Mouse (Mus musculus) megakaryocyte, embryonic 14.5 days (primary cell): ENCODE data around the gene Kdm6b. TPM values are rescaled to one million over a fixed set of nuclear protein-coding genes. Genes with fewer than 3 reads are reported as not detected.

Source experiments
- H3K27me3 ChIP-seq: replicated peaks from 2 replicates; pipeline ENCODE3; 2012; ENCODE audit warnings: inconsistent platforms
- H3K36me3 ChIP-seq: replicated peaks from 2 replicates; pipeline ENCODE3; 2012; ENCODE audit warnings: low read length, inconsistent platforms, mixed read lengths
- H3K4me1 ChIP-seq: 2 replicates; pipeline ENCODE4 v1.6.1; 2012; ENCODE audit warnings: inconsistent platforms
- H3K4me3 ChIP-seq: replicated peaks from 2 replicates; pipeline ENCODE3; 2012; ENCODE audit warnings: moderate library complexity, mild to moderate bottlenecking, inconsistent platforms
- H3K9me3 ChIP-seq: 2 replicates; pipeline ENCODE4 v1.6.1; 2012; ENCODE audit warnings: inconsistent platforms
- FLI1 ChIP-seq: IDR thresholded peaks from 2 replicates; pipeline ENCODE4 v1.6.1; 2012; ENCODE audit warnings: low read length, inconsistent platforms, mixed read lengths
- GATA1 ChIP-seq: IDR thresholded peaks from 3 replicates; pipeline ENCODE4 v1.6.1; 2012; ENCODE audit warnings: mixed read lengths, low read length, inconsistent platforms, borderline replicate concordance
- polyA plus RNA-seq: library from polyadenylated mRNA; stranded (reverse); fragments of >175 nt; gene quantifications from 2 replicates; pipeline ENCODE4 v1.2.3, GENCODE M21; 2012; ENCODE audit warnings: low replicate concordance; ENCODE audit not compliant: insufficient read depth

The Kdm6b gene
- polyA plus RNA-seq, 1 experiment, result 44.5 TPM

DNA sequence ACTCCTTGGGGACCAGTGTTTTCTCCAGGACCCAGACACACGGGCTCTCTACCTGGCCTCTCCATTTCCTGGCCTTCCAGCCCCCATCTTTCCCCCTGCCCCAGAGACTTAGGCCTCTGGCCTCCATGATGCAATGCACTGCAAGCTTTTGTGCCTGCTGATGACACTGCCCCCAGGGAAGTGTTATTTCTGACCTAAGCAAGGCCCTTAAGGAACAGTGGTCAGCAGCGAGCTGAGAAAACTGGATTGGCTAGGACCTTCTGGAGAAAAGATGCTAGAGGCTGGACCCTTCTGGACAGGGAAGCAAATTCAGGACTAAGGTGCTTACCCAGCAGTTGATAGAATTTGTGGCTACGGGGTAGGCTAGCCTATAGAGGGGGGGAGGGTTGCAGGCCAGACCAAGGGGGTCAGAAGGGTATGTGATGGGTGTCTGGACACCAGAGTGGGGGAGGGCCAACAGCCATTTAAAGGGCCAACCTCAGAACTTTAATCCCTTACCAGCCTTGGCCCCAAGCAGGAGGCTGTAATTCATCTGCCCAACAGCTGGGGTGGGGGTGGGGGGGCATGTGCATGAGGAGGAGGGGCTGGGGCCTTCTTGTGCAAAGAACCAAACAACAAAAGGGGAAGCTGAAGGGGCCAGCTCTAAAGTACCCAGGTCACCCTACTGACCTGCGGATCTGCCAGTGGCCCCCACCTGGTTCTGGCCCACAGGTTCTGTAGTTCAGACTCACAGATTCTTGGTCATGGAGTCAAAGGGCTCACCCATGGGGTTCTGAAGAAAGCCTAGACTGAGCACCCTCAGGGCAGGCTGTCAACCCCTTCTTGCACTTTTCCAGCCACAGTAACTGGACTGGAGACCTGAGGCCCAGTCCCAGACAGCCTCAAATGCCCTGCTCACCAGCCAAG lies 1.2 kb upstream of the Kdm6b start:
- Histone ChIP-seq H3K9me3 (no peaks in the 10 kb centered on the region), H3K4me3 (peak overlapping the region; percentile 95), H3K27me3 (no peaks in the 10 kb centered on the region), H3K36me3 (peaks cover 24% of the 10 kb centered on the region), H3K4me1 (peaks cover 75% of the 10 kb centered on the region)
- no peak for TF ChIP-seq GATA1
- no peak for TF ChIP-seq FLI1

DNA sequence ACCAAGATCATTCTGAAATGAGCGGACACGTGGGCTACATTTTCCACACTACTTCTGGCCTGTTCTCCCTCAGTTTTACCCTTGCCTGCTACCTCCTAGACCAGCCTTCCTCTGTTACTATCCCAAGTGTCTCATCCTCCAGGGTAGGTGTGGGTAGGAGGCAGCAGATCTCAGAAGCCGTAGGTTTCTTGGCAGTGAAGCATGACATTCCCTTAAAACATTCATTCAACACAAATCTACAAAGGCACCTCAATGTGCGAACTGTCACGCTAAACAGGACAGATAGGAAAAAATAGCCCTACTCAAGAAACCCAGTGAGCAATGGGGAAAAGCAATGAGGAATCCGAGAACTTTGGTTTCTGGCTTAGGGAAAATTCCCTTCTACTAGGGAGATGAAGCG lies 927 bp downstream of the Kdm6b start:
- Histone ChIP-seq H3K9me3 (no peaks in the 10 kb centered on the region), H3K4me3 (peak overlapping the region; percentile 71), H3K4me1 (peaks cover 75% of the 10 kb centered on the region), H3K36me3 (peaks cover 33% of the 10 kb centered on the region), H3K27me3 (no peaks in the 10 kb centered on the region)
- no peak for TF ChIP-seq FLI1

DNA sequence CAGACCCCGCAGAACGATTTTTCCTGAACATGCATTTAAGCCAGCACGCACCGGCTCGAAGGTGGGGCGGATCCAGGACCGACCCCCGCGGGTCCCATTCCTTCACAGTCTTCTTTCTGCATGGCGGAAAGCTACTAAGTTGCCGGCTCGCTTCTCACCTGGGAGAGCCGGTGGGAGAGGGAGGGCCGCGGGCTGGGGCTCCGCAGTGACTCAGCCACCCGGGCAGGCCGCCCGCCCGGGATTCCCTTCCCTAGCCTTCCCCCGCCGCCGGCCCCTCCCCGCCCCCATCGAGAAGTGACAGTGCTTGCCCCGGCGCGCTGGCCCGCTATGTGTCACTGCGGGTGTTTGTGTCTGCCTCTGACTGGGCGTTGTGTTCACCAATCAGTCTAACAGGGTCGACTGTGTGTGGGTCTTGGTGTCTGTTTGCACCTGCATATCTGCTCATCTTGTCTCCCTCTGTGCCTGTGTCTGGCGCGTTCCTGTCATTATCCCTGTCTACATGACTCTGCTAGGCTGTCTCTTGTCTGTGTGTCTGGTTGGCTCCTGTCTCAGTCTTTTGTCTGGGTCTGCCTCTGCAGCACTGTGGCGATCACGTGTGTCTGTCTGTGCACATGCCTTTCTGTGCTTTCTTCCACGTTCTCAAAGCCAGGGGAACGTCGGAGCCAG lies 1.8 kb downstream of the Kdm6b start:
- Histone ChIP-seq H3K9me3 (no peaks in the 10 kb centered on the region), H3K27me3 (no peaks in the 10 kb centered on the region), H3K4me1 (peaks cover 72% of the 10 kb centered on the region), H3K4me3 (peak overlapping the region; percentile 99), H3K36me3 (peaks cover 41% of the 10 kb centered on the region)
- TF ChIP-seq FLI1 (no peak), GATA1 (no peak)

DNA sequence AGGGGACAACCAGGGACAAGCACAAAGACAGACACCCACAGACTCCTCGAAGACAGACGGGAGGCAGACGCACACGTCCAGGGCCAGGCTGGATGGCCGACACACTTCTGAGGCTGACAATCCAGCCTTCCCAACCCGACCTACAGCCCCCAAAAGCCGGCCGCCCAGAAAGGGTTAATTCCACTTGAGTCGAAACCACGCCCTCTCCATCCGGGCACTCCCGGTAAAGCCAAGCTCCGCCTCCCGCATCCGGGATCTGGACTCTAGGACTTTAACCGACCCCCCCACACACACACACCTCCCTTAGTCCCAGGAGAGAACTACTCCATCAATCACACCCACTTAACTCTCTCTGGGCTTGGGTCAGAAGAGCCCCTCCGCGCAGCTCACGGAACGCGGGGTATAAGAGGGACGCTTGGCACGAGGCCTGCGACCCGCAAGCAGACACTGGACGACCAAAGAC lies 2.4 kb downstream of the Kdm6b start:
- peaks cover 71% of the 10 kb centered on the region for H3K4me1 ChIP-seq
- peak overlapping the region; percentile 99 for H3K4me3 ChIP-seq
- no peak for TF ChIP-seq FLI1
- TF ChIP-seq GATA1, result no peak
- H3K9me3 ChIP-seq, result no peaks in the 10 kb centered on the region
- no peaks in the 10 kb centered on the region for H3K27me3 ChIP-seq
- H3K36me3 ChIP-seq, result peaks cover 47% of the 10 kb centered on the region

DNA sequence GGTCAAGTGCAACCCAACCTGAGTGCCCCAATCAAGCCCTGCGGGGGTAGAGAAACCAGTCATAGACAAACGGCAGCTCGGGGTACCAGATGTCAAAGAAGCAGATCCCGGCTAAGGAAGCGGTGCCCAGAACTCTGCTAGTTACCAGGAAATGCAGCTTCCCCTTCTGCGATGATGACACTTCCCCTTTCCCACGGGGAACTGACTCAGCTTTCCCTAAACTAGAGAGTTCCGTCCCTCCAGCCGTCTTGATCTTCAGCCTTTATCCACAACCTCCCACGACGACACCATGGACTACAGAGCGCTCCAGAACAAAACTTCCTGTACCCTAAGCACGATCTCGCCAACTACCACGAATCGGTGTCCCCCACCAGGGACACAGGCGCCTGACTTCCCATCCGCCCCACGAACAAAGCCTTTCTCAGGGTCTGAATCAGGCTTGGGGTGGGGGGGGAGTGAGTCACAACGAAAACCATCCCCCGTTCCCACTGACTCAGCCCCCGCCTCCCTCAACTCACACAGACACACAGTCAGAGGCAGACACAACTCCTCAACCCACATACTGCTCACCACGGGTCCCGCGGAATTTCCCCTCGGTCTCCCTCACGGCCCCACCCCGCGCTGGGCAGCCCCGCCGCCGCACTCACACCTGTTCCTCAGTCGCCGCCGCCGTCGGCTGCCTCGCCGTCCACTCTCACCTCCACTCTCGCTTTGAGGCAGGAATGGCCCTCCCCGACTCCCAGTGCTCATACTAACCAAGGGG lies 3.0 kb downstream of the Kdm6b start:
- H3K4me3 ChIP-seq, result peak overlapping the region; percentile 99
- H3K36me3 ChIP-seq, result peaks cover 53% of the 10 kb centered on the region
- TF ChIP-seq FLI1 (no peak), GATA1 (no peak)
- H3K9me3 ChIP-seq, result no peaks in the 10 kb centered on the region
- H3K27me3 ChIP-seq, result no peaks in the 10 kb centered on the region
- peaks cover 67% of the 10 kb centered on the region for H3K4me1 ChIP-seq

DNA sequence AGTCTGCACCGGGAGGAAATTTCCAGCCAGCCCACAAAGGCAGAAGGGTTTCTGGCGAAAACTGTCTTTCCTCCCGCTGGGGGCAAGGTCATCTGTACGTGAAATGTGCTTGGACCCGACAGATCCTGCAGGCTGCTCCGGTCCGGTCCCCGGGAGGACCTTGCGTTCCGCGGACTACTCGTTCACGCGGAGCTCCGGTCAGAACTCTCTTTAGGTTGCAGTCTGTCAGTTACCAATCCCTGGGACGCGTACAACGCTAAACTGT lies 3.5 kb downstream of the Kdm6b start:
- Histone ChIP-seq H3K36me3 (peaks cover 58% of the 10 kb centered on the region), H3K27me3 (no peaks in the 10 kb centered on the region), H3K9me3 (no peaks in the 10 kb centered on the region), H3K4me1 (peaks cover 62% of the 10 kb centered on the region), H3K4me3 (peak overlapping the region; percentile 99)
- no peak for TF ChIP-seq FLI1
- no peak for TF ChIP-seq GATA1

DNA sequence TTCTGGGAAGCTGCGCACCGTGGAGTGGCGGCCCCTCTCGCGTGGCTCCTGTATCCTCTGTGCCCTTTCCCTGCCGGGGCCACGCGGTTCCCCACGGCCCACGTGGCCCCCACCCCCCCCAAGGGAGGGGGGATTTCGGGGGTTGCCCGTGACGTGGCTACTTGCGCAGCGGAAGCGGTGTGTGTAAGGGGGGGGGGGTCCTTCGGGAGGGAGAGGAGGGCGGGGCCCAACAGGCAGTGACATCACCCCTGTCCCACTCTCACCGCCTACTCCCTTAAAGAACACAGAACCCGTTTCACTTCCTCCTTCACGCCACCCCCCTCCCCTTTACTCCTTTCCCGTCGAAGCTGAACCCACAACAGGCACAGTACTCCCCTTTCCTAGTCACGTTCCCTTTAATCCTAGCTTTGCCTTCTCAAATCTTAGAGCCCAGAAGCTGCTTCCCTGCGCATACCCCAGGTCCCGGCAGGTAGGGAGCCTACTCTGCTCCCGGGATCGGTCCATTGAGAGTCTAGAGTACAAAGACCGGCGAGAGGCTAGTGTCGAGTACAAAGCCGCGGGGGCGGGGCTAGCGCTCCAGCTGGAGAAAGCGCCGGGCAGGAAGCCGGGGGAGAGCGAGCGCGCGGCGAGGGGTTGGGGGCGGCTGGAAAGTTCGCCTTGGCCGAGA lies 4.0 kb downstream of the Kdm6b start:
- Histone ChIP-seq H3K4me3 (peak overlapping the region; percentile 99), H3K36me3 (peaks cover 63% of the 10 kb centered on the region), H3K4me1 (peaks cover 57% of the 10 kb centered on the region), H3K27me3 (no peaks in the 10 kb centered on the region), H3K9me3 (no peaks in the 10 kb centered on the region)
- TF ChIP-seq FLI1 (no peak), GATA1 (no peak)

DNA sequence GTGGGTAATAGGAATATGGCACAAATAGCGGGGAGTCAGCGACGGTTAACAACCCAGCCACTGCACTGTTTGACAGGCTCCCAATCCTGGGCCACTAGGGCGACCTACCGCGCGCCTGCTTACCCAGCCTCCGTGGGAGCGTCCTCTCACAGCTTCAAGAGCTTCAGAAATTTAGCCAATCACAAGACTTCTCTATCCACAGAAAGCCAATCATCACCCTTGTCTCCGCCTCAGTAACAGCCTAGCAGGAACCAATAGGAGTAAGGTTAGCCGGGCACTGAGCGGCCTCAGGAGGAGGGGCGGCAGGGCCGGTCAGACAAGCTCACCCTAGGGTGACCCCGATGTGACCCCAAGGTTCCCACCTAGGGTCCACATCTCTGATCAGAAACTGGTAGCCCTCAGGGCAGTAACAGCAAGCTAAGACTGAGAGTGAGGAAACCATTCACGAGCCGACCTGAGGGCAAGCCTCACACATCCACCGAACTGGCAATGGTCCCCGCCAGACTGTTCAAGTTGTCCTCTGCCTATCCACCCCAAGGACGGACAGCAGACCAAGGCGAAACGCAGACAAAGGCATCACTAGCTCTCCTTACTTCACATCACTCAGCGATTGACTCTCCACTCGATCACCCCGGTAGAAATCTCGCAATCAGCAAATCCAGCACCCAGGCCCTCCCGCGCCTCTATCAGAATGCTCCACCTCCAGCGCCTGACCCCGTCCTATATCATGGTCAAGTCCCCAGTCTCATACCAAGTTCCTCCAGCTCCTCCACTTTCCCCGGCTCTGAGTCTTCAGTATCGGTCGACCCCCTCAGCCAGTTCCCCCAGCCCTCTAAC lies 4.7 kb downstream of the Kdm6b start:
- H3K9me3 ChIP-seq, result no peaks in the 10 kb centered on the region
- peak overlapping the region; percentile 99 for H3K4me3 ChIP-seq
- H3K36me3 ChIP-seq, result peaks cover 63% of the 10 kb centered on the region
- no peaks in the 10 kb centered on the region for H3K27me3 ChIP-seq
- TF ChIP-seq FLI1 (no peak), GATA1 (no peak)
- H3K4me1 ChIP-seq, result peaks cover 50% of the 10 kb centered on the region

DNA sequence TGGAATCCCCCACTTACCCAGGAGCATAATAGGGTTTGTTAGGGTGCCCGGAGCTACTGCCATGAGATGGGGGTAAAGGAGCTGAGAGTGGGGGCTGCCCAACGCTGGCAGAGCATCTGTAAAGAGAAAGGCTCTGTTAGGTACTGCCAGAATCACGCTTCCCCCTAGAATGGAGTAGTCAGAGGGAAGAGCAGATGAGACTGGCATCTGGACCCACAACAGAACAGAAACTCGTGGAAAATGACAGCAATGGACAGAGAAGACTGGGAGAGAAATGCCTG lies 5.8 kb downstream of the Kdm6b start:
- Histone ChIP-seq H3K4me1 (peaks cover 39% of the 10 kb centered on the region), H3K9me3 (no peaks in the 10 kb centered on the region), H3K4me3 (peak overlapping the region; percentile 99), H3K27me3 (no peaks in the 10 kb centered on the region), H3K36me3 (peaks cover 63% of the 10 kb centered on the region)
- TF ChIP-seq GATA1, result no peak
- TF ChIP-seq FLI1, result no peak
